Mouse (Mus musculus) embryonic facial prominence, embryonic 13.5 days (tissue): ENCODE results near the gene Flywch2. TPM values are rescaled to one million over a fixed set of nuclear protein-coding genes. Genes with fewer than 3 reads are reported as not detected.

Source experiments
- ATAC-seq: fragments of 200-750 bp; cut with Nextera tagmentation; 2 replicates; pipeline ENCODE4 v1.8.0; 2017; ENCODE audit warnings: low read depth; ENCODE audit not compliant: insufficient number of reproducible peaks, insufficient read depth, low FRiP score, low TSS enrichment
- H3K27ac ChIP-seq: fragments of 300-500 bp; sonication (generic); 2 replicates; pipeline ENCODE4 v1.5.1; 2015; ENCODE audit warnings: moderate library complexity, mild to moderate bottlenecking, inconsistent platforms
- H3K27me3 ChIP-seq: fragments of 300-500 bp; sonication (generic); 2 replicates; pipeline ENCODE4 v1.6.1; 2015; ENCODE audit warnings: mild to moderate bottlenecking, inconsistent platforms
- H3K36me3 ChIP-seq: fragments of 300-500 bp; sonication (generic); 2 replicates; pipeline ENCODE4 v1.6.1; 2015; ENCODE audit warnings: mild to moderate bottlenecking, inconsistent platforms
- H3K4me1 ChIP-seq: fragments of 300-500 bp; sonication (generic); 2 replicates; pipeline ENCODE4 v1.6.1; 2015; ENCODE audit warnings: inconsistent platforms
- H3K4me2 ChIP-seq: fragments of 300-500 bp; sonication (generic); 2 replicates; pipeline ENCODE4 v1.6.1; 2015; ENCODE audit warnings: moderate library complexity, mild to moderate bottlenecking, inconsistent platforms
- H3K4me3 ChIP-seq: fragments of 300-500 bp; sonication (generic); 2 replicates; pipeline ENCODE4 v1.5.1; 2015; ENCODE audit warnings: mild to moderate bottlenecking, inconsistent platforms
- H3K9ac ChIP-seq: fragments of 300-500 bp; sonication (generic); 2 replicates; pipeline ENCODE4 v1.6.1; 2015; ENCODE audit warnings: mild to moderate bottlenecking, inconsistent platforms
- H3K9me3 ChIP-seq: fragments of 300-500 bp; sonication (generic); 2 replicates; pipeline ENCODE4 v1.6.1; 2016; ENCODE audit warnings: inconsistent platforms
- whole genome bisulfite sequencing: fragments of 180-500 bp; shearing (Covaris S2); methylation state at CpG from one replicate; pipeline ENCODE4 v1.1.7; 2015; ENCODE audit warnings: mixed read lengths; 5-methylcytosine and 5-hydroxymethylcytosine counted together
- microRNA-seq: library from miRNA; unstranded; fragments of <30 nt; microRNA quantifications from one replicate; pipeline ENCODE4, GENCODE M21; 2016
- polyA plus RNA-seq: library from polyadenylated mRNA; unstranded; fragments of >200 nt; fragmentation: Nextera tagmentation; extraction: Ambion mirVana; gene quantifications from 2 replicates; pipeline ENCODE4 v1.2.1, GENCODE M21; 2015

The Flywch2 gene
- polyA plus RNA-seq, 1 experiment from 2014 or later = 65.1 TPM

GRCm38 (mm10) chr17:23738836-23739201 is 47.1 kb downstream of the Flywch2 start:
- Histone ChIP-seq H3K27me3 (peaks cover 64% of the 10 kb centered on the region), H3K4me2 (peak overlapping the region; percentile 99), H3K9me3 (no peaks in the 10 kb centered on the region), H3K4me1 (peaks cover 33% of the 10 kb centered on the region), H3K4me3 (peak overlapping the region; percentile 65), H3K36me3 (peaks cover 18% of the 10 kb centered on the region), H3K9ac (peak overlapping the region; percentile 70; the same call in 1 of the 2 replicates), H3K27ac (no peak overlapping the region)
- ATAC-seq = no peak
- 23% methylated on average over 2 of the region's 2 CpGs for whole genome bisulfite sequencing

- Histone ChIP-seq H3K27ac (no peak overlapping the region), H3K27me3 (peaks cover 53% of the 10 kb centered on the region), H3K9ac (no peak overlapping the region), H3K36me3 (peaks cover 20% of the 10 kb centered on the region), H3K4me2 (peak overlapping the region; percentile 3; the same call in 1 of the 2 replicates), H3K9me3 (no peaks in the 10 kb centered on the region), H3K4me3 (0 out of 2 replicates have a peak overlapping the region, but pooled peaks have one; percentile 9), H3K4me1 (peaks cover 33% of the 10 kb centered on the region)
- ATAC-seq = no peak
- 59% methylated on average over 15 of the region's 15 CpGs for WGBS
Measured at GRCm38 (mm10) chr17:23737493-23738445, 48.1 kb downstream of the Flywch2 start.

- H3K4me1 ChIP-seq = peaks cover 9% of the 10 kb centered on the region
- H3K36me3 ChIP-seq = peaks cover 20% of the 10 kb centered on the region
- 75% methylated on average over 1 of the region's 1 CpGs for WGBS
- no peak overlapping the region for H3K9ac ChIP-seq
- ATAC-seq = no peak
- H3K9me3 ChIP-seq = no peaks in the 10 kb centered on the region
- H3K27ac ChIP-seq = no peak overlapping the region
- peaks cover 21% of the 10 kb centered on the region for H3K27me3 ChIP-seq
- no peak overlapping the region for H3K4me2 ChIP-seq
- no peak overlapping the region for H3K4me3 ChIP-seq
Measured at GRCm38 (mm10) chr17:23734341-23734740, 51.5 kb downstream of the Flywch2 start.

- no peaks in the 10 kb centered on the region for H3K9me3 ChIP-seq
- ATAC-seq = no peak
- peaks cover 12% of the 10 kb centered on the region; the same call in 1 of the 2 replicates for H3K4me1 ChIP-seq
- WGBS = 31% methylated on average over 1 of the region's 1 CpGs
- H3K27me3 ChIP-seq = no peaks in the 10 kb centered on the region
- no peak overlapping the region for H3K9ac ChIP-seq
- peaks cover 9% of the 10 kb centered on the region for H3K36me3 ChIP-seq
- H3K4me3 ChIP-seq = no peak overlapping the region
- H3K4me2 ChIP-seq = no peak overlapping the region
- no peak overlapping the region for H3K27ac ChIP-seq
Measured at GRCm38 (mm10) chr17:23730441-23730840, 55.4 kb downstream of the Flywch2 start.

Small RNAs within 50 kb of the gene (microRNA-seq; reads per million reads assigned to microRNA genes)
- gene Mir5125 = 1.3 reads per million

Other genes with a start within 250 kb of the Flywch2 start
- gene Zfp213, start 221.8 kb downstream of the Flywch2 start, polyA plus RNA-seq = 20.0 and 22.5 TPM in 2 replicates
- 18.2 and 21.9 TPM in 2 replicates for gene Zfp13, start 186.6 kb downstream of the Flywch2 start, polyA plus RNA-seq
- gene Zscan10, start 185.2 kb downstream of the Flywch2 start, polyA plus RNA-seq = 0.27 and 0.37 TPM in 2 replicates
- gene Mmp25, start 140.8 kb downstream of the Flywch2 start, polyA plus RNA-seq = 0.55 and 0.77 TPM in 2 replicates
- 3.8 TPM in 2 replicates for gene Bicdl2, start 125.6 kb downstream of the Flywch2 start, polyA plus RNA-seq
- 64.0 and 79.4 TPM in 2 replicates for gene Hcfc1r1, start 112.5 kb downstream of the Flywch2 start, polyA plus RNA-seq
- gene Thoc6, start 112.2 kb downstream of the Flywch2 start, polyA plus RNA-seq = 46.6 and 53.5 TPM in 2 replicates
- gene Tnfrsf12a, start 108.6 kb downstream of the Flywch2 start, polyA plus RNA-seq = 10.4 and 13.1 TPM in 2 replicates
- gene Cldn6, start 106.8 kb downstream of the Flywch2 start, polyA plus RNA-seq = 34.8 and 47.1 TPM in 2 replicates
- gene Cldn9, start 102.1 kb downstream of the Flywch2 start, polyA plus RNA-seq = 8.7 and 14.3 TPM in 2 replicates
- gene 1520401A03Rik, start 63.3 kb downstream of the Flywch2 start, polyA plus RNA-seq = 0.25 and 0.32 TPM in 2 replicates
- 49.3 and 56.2 TPM in 2 replicates for gene Pkmyt1, start 59.7 kb downstream of the Flywch2 start, polyA plus RNA-seq
- 12.4 and 12.5 TPM in 2 replicates for gene Paqr4, start 45.2 kb downstream of the Flywch2 start, polyA plus RNA-seq
- 31.7 and 42.3 TPM in 2 replicates for gene Kremen2, start 40.2 kb downstream of the Flywch2 start, polyA plus RNA-seq
- gene Flywch1, start 14.5 kb downstream of the Flywch2 start, polyA plus RNA-seq = 90.2 and 95.6 TPM in 2 replicates
- gene Srrm2, start 4.5 kb upstream of the Flywch2 start, polyA plus RNA-seq = 616 and 642 TPM in 2 replicates
- 1,169 and 1,240 TPM in 2 replicates for gene Elob, start 43.1 kb upstream of the Flywch2 start, polyA plus RNA-seq
- 0.38 and 0.48 TPM in 2 replicates for gene Prss33, start 50.0 kb upstream of the Flywch2 start, polyA plus RNA-seq
- 0.78 TPM in 1 of 2 replicates, not detected in the other for gene Prss32, start 57.8 kb upstream of the Flywch2 start, polyA plus RNA-seq
- gene Prss41, start 58.1 kb upstream of the Flywch2 start, polyA plus RNA-seq = 2.0 TPM in 2 replicates
- gene Prss21, start 82.0 kb upstream of the Flywch2 start, polyA plus RNA-seq = not detected in 2 replicates
- gene Dcpp1, start 94.8 kb upstream of the Flywch2 start, polyA plus RNA-seq = not detected in 2 replicates
- gene Dcpp2, start 94.8 kb upstream of the Flywch2 start, polyA plus RNA-seq = not detected in 2 replicates
- gene Dcpp3, start 131.4 kb upstream of the Flywch2 start, polyA plus RNA-seq = not detected in 2 replicates
- not detected in 2 replicates for gene Sbp, start 155.6 kb upstream of the Flywch2 start, polyA plus RNA-seq
- gene Sbpl, start 169.2 kb upstream of the Flywch2 start, polyA plus RNA-seq = not detected in 2 replicates
- 0.18 TPM in 1 of 2 replicates, not detected in the other for gene Prss30, start 194.5 kb upstream of the Flywch2 start, polyA plus RNA-seq
- gene Prss22, start 212.0 kb upstream of the Flywch2 start, polyA plus RNA-seq = 2.2 and 2.5 TPM in 2 replicates